Mouse (Mus musculus) NIH3T3 (cell line): Measurements from ENCODE around the gene Acaca.
A peak's percentile ranks its signal among the peaks of the same experiment; 100 is the strongest.

Source experiments
- DNase-seq: peaks from one replicate; pipeline ENCODE4 v3.0.0-alpha.2; 2012; ENCODE audit warnings: low read depth

The Acaca gene

DNA sequence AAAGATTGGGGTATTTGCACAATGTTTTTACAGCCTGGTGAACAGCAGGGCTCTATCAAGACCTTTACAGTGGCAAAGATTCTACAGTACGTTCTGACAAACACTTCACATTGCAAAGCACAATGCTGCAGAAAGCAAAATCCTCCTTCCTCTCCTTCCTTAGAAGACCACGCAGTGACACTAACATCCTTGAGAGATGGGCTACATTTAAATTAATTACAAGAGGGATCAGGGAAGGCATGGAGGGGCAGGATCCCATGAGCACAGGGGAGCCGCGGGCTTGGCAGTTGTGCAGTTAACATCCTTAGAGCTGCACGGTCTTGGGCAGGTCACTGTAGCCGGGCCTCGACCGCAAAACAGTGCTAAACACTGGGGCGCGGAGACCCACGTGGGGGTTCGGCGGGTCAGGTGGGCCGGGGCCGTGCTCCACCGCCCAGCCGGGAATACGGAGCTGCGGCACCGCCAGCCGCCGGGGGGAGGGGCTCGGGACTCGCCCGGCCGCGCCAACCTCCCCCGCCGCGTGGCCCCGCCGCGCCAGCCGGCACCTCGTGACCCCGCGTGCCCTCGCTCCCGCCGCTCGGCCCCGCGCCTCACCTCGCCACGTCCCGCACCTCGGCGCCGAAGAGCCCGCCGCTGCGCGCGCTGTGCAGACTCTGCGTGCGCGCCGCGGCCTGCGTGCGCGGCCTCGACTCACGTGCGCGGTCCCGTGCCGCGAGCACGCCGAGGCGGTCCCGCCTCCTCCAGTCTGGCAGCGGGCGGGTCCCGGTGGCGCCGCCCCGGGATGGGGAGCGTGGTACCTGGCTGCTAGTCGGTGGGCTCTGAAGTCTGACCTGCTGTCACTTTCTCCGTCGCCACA lies at the start of gene Acaca, which contains the start of gene Tada2a:
Gene Acaca (plus strand): TSS at position 730 of the 856 bp plus-strand sequence.
Gene Tada2a (minus strand): TSS at position 658 of the 856 bp plus-strand sequence.
- DNase-seq: peak; percentile 94

DNA sequence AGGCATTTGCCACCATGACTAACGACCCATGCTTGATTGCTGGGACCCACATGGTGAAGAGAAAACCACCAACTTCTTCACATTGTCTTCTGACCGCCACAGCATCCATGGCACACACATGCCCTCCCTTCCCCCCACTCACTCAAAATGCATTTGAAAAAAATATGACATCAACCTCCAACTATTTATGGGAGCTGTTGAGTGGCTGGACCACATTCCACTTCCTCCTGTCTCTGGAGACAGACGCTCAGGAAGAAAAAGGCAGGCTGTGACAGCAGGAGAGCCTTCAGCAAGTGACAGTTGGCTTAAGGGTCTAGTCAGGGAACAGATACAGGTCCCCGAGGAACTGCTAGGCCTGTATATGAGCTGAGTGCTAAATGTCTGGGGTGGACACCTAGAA lies 49.6 kb upstream of the Acaca start:
- no peak for DNase-seq

DNA sequence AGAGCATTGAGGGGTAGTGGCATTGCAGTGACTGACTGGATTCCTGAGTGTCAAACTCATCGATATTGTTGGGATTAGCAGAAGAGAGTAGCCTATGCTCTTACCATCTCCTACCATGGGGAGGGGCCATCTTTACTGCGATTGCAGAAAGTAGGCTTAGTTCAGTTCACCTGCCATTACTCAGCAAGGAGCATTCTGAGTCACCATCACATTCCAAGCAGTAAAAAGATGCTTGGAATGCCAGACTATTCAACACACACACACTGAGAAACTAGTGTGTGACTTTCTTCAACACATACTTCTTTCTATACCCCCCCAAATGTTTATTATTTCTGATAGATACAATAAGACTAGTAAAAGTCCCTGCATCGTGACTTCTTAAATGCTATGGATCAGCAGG lies 49.1 kb upstream of the Acaca start:
- DNase-seq: no peak

DNA sequence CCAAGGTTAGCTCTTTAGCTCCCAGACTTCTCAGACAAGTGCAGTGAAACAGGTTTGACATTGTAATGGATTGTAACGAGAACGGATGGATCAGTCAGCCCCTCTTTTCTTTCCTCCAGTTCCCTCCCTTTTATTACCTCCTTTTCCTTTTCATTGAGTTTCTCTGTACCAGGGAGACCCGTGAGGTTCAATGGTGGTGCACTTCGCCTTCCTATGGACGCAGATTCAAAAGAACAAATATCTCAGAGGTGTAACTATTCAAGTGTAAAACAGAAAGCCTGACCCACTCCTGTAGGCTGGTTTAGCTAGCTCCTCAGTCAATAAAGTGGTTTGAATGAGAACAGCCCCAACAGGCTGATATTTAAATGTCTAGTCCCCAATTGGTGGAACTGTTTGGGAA lies 47.6 kb upstream of the Acaca start:
- no peak for DNase-seq

- no peak for DNase-seq
These were observed 38.9 kb upstream of the Acaca start for GRCm38 (mm10) chr11:84090572-84090971.

DNA sequence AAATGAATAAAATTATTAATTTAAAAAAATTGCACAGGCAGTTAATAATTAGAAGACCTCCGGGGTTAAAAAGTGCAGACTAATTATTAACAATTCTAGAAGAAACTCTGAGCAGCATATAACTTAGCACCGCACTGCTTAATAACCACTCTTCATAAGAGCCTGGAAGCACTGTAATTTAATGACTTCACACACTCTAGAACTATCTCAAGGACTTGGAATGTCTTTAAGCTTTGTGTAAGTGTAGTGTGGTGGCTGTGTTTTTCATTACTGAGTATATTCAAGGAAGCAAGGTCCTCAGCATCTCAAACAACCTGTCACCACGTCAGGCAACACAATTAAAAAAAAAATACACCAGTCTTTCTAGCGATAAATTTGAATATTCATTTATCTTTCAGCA lies 34.4 kb upstream of the Acaca start:
- no peak for DNase-seq

DNA sequence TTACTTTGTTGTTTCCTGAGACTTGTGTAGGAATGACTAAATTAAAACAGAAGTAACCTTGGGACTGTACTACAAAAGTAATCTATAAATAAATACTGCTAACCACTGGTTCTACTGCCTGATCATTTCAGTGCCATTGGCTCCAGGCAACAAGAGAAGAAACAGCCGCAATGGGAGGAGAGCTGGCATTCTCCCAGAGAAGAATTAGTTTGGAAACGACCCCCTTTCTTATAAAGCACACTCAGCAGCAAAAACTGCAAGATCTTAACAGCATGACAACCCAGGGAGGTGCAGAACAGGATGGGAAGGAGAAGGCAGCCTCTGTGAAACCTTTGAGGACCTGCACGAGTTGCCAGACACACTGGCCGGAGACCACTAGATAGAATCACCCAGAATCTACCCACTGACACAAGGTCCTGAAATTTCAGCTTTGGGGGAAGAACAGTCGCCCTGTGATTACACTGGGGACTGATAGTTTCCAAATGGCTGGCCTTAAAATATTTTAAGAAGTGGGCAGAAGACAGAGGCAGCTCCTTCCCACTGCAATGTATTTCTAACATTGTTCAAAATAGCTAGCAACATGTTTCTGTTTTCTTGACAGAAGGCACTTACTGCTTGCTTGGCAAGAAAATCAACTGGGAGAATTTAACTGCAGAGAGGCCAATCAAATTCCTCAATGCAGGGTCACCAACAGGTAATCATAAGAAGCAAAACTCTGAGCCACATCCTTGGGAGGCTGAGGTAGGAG lies 32.0 kb upstream of the Acaca start:
- no peak for DNase-seq

DNA sequence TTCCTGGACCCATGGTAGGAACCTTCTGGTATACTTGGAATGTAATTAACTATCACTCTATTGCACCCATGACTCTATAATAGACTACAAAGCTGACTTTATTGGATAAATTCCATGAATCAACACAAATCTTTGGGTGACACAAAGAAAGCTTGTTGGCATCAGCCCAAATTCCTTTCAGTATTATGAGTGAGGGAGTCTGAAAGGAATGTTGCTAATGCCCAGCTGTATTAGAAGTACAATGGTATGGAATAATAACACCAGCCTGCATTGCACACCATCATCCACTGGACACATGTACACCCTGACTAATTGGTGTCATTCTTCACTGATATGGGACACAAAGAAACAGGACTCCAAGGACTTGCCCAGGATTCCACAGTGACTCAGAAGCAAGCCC lies 28.3 kb upstream of the Acaca start:
- DNase-seq: peak; percentile 57

DNA sequence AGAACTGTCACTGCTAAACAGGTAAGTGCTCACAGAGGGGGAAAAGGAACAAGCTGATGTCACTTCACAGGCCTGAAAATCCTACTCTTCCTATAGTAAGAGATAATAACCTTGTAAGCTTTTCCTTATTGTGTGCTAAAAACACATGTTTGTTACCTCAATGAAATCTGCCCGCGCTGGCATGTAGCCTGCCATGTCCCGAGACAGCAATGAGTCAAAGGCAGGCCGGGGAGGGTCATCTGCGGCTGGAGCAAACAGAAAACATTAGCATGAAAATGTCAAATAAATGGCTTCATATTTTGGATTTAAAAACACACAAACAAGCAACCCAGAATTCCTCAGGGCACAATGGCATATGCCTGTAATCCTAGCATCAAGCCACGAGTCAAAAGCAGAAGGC lies 25.4 kb upstream of the Acaca start:
- DNase-seq: no peak

DNA sequence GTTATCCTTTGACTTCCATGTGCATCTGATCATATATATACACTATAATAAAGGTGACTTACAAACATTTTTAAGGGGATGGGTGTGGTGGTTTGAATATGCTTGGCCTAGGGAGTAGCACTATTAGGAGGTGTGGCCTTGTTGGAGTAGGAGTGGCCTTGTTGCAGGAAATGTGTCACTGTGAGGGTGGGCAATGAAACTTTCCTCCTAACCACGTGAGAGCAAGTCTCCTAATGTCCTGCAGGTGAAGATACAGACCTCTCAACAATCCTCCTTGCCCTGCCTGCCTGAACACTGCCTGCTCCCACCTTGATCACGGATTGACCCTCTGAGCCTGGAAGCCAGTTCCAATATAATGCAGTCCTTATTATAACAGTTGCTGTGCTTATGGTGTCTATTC lies 22.3 kb upstream of the Acaca start:
- DNase-seq: no peak

DNA sequence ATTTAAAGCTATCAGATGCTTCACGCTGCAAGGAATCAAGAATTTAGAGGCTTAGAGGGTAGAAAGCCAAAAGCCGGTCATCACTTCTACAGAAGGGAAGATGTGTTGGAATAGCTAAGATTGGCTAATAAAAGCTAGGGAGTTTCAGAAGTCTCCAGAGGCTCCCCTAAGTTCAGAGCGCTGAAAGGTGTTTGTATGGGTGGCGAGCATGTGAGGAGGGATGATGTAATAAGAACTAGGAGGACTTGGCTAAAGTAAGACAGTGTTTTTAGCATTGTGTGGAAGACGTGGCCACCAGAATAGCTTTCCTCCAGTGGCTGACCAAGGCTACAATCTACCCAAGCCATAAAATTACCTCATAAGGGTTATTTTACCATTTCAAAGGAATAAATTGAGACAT lies 15.8 kb upstream of the Acaca start:
- peak; percentile 76 for DNase-seq

GRCm38 (mm10) chr11:84115646-84116045 lies 13.8 kb upstream of the Acaca start:
- DNase-seq: no peak

GRCm38 (mm10) chr11:84116221-84116620 lies 13.3 kb upstream of the Acaca start:
- DNase-seq: no peak

DNA sequence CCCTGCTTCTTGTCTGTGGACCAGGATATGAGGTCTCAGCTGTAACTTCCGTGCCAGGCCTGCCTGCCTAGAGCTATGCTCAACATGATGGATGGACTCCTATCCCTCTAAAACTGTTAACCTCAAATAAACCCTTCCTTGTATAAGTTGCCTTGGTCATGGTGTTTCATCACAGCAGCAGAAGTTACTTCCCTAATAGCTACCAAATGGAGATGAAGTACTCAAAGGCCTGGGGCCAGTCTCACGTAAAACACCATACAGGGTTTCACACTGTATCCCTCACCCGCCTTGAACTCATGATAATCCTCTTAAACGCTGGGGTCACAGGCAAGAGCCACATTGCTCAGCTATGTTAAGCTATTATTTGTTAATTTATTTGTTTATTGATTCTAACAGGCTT lies 12.0 kb upstream of the Acaca start:
- no peak for DNase-seq

DNA sequence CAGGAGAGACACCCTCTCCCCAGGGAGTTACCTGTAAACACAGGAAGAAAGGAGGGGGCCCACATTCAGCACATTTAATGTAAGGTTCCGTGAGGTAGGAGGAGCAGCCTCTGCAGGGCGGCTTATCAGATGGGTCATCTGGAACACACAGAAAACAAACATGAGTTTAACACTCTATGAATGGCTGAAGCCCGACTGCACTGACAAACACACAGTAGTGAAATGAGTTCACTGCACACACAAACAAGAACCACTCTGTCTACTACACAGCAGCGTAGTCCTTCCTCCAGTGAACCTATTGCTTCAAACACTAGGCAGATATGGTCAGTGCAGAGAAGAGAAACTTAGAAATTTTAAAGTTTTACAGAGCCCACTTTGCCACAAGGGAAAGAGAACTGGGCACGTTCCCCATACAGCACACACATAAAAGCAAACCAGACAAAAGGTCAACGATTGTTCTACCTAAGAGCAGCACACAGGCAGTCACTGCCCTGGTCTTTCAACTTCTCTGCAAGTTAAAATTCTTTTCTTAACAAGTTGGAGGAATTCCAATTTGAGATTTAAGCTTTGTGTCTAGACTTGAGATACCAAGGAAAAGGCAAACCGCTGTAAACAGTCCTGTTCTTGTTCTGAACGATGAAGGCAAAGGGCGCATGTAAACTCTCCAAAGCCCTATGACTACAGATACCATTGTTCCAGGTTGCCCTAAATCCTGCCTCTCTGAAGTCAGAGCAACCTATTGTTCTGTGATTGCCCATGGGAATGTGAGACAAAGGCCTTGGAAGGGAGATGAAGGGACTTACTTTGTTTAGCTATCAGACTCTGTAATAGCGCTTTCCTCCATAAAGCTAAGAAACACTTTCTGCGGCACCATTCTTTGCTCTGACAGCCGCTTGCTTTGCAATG lies 8.2 kb upstream of the Acaca start:
- DNase-seq: no peak

GRCm38 (mm10) chr11:84127977-84128376 lies 1.5 kb upstream of the Acaca start:
- peak; percentile 37 for DNase-seq

DNA sequence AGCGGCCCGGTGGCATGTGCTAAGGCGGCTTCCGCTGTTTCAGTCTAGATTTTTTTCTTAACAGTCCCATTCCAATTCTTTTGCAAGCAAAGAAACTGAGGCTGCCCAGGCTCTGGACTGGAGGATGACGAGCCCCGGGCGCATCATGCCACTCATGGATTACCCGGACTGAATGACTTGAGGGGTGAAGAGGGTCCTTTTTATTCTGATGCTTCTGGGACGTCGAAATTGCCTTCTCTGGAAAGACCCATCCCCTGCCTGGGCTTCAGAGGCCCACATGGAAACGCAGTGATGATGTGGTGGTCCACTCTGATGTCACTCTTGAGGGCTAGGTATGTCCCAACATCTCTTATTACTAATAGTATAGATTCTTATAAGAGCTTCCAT lies 320 bp downstream of the Acaca start:
- DNase-seq: peak; percentile 18

GRCm38 (mm10) chr11:84134331-84134860 lies 4.9 kb downstream of the Acaca start:
- no peak for DNase-seq

GRCm38 (mm10) chr11:84136453-84136852 lies 7.0 kb downstream of the Acaca start:
- no peak for DNase-seq

- DNase-seq: peak; percentile 86
These were observed 12.3 kb downstream of the Acaca start for GRCm38 (mm10) chr11:84141752-84142151.

GRCm38 (mm10) chr11:84145201-84145798 lies 15.8 kb downstream of the Acaca start:
- DNase-seq: no peak

DNA sequence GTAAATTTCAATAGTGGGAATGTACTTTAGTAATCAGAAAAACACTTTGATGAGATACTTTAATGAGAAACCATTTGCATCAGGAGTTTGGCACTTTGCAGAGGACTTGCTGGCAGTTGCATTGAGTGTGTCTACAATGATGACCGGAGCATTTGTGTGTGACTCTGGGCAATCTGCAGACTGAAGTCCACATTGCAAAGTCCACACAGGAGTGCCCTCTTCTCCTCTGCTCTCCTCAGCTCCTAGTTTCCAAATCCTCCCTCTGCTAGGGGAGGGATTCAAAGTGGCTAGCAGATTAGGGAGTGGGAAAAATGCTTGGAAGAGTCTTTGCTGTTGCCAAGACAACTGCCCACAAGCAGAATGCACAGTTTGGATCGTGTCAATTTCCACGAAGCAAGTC lies 16.6 kb downstream of the Acaca start:
- DNase-seq: no peak
